Mouse (Mus musculus): Measurements from ENCODE around the gene Mamstr.

DNA sequence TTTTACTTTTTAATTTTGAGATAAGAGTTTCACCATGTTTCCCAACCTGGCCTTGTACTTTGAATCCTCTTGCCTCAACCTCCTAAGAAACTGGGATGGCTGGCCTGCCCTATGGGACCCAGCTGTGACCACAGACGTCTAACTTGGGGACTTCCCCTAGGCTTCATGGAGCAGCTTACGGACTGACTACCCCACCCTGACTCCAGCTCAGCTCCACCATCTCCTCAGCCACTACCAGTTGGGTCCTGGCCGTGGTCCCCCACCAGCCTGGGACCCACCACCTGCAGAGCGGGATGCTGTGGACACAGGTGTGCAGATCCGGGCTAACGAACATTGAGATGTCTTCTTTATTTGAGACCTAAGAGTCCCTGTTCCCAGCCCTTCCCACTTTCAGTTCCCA lies 2.1 kb upstream of the Mamstr start:
- TF ChIP-seq POLR2A (IDR thresholded peaks at IDR 0.05; ENCODE audit: control insufficient read depth, low read depth, low read length) (no peak), CTCF (IDR thresholded peaks at IDR 0.05; ENCODE audit: control insufficient read depth, insufficient read depth, insufficient replicate concordance, low read depth, low read length) (no peak)

All from testis, adult 2 months (tissue).